Mouse (Mus musculus) intestine, postnatal 0 days (tissue): ENCODE results near the gene Mfsd13b. TPM values are rescaled to one million over a fixed set of nuclear protein-coding genes. Genes with fewer than 3 reads are reported as not detected.

Source experiments
- ATAC-seq: fragments of 200-750 bp; cut with Nextera tagmentation; 2 replicates; pipeline ENCODE4 v1.8.0; 2017; ENCODE audit warnings: mild to moderate bottlenecking, moderate TSS enrichment, moderate library complexity
- H3K27ac ChIP-seq: fragments of 300-500 bp; sonication (generic); 2 replicates; pipeline ENCODE4 v1.5.1; 2014; ENCODE audit warnings: mild to moderate bottlenecking, low read depth, low read length, moderate library complexity
- H3K27me3 ChIP-seq: fragments of 300-500 bp; sonication (generic); replicated peaks from 2 replicates; pipeline ENCODE4 v1.6.1; 2014; ENCODE audit warnings: low read length, mixed read lengths; ENCODE audit not compliant: control insufficient read depth, insufficient read depth
- H3K36me3 ChIP-seq: fragments of 300-500 bp; sonication (generic); 2 replicates; pipeline ENCODE4 v1.6.1; 2014; ENCODE audit warnings: mild to moderate bottlenecking, moderate library complexity; ENCODE audit not compliant: control insufficient read depth, insufficient read depth
- H3K4me1 ChIP-seq: fragments of 300-500 bp; sonication (generic); replicated peaks from 2 replicates; pipeline ENCODE4 v1.6.1; 2014; ENCODE audit warnings: antibody characterized with exemption, low read length, mixed read lengths; ENCODE audit not compliant: control insufficient read depth, insufficient read depth
- H3K4me2 ChIP-seq: fragments of 300-500 bp; sonication (generic); replicated peaks from 2 replicates; pipeline ENCODE4 v1.6.1; 2014; ENCODE audit warnings: low read depth, mild to moderate bottlenecking, moderate library complexity
- H3K4me3 ChIP-seq: fragments of 300-500 bp; sonication (generic); 2 replicates; pipeline ENCODE4 v1.5.1; 2014; ENCODE audit warnings: low read depth, low read length
- H3K9ac ChIP-seq: fragments of 300-500 bp; sonication (generic); 2 replicates; pipeline ENCODE4 v1.6.1; 2014; ENCODE audit warnings: mild to moderate bottlenecking, low read depth, low read length
- H3K9me3 ChIP-seq: fragments of 300-500 bp; sonication (generic); 2 replicates; pipeline ENCODE4 v1.6.1; 2016; ENCODE audit warnings: mixed run types; ENCODE audit not compliant: control insufficient read depth
- CTCF ChIP-seq: sonication (generic); IDR thresholded peaks from 2 replicates; pipeline ENCODE4 v1.5.1; 2016; ENCODE audit warnings: low read depth, mild to moderate bottlenecking, control low read depth, antibody characterized with exemption, moderate library complexity
- WGBS: fragments of 180-500 bp; shearing (Covaris S2); extraction: QIAGEN DNeasy Blood & Tissue Kit; methylation state at CpG from one replicate; pipeline ENCODE4 v1.1.7; 2014; 5-methylcytosine and 5-hydroxymethylcytosine counted together
- polyA plus RNA-seq: library from polyadenylated mRNA; unstranded; fragments of >200 nt; fragmentation: Nextera tagmentation; extraction: Ambion mirVana; gene quantifications from 2 replicates; pipeline ENCODE4 v1.2.1, GENCODE M21; 2015

The Mfsd13b gene
- polyA plus RNA-seq, 1 experiment from 2014 or later, result 1.4 TPM

GRCm38 (mm10) chr7:121034701-121035141 is 52.4 kb downstream of the Mfsd13b start:
- H3K9ac ChIP-seq, result peak overlapping the region; percentile 99
- no peak for TF ChIP-seq CTCF
- 0% methylated on average over 30 of the region's 63 CpGs for WGBS
- H3K4me2 ChIP-seq, result peak overlapping the region; percentile 88
- no peaks in the 10 kb centered on the region for H3K36me3 ChIP-seq
- ATAC-seq, result peak; percentile 77
- H3K9me3 ChIP-seq, result no peaks in the 10 kb centered on the region
- H3K4me3 ChIP-seq, result peak overlapping the region; percentile 99
- H3K27ac ChIP-seq, result peak overlapping the region; percentile 92
- H3K4me1 ChIP-seq, result peaks cover 7% of the 10 kb centered on the region
- no peaks in the 10 kb centered on the region for H3K27me3 ChIP-seq

- H3K27me3 ChIP-seq, result no peaks in the 10 kb centered on the region
- H3K4me3 ChIP-seq, result peak overlapping the region; percentile 99
- TF ChIP-seq CTCF, result no peak
- 0% methylated on average over 24 of the region's 24 CpGs for WGBS
- peak overlapping the region; percentile 88 for H3K4me2 ChIP-seq
- ATAC-seq, result no peak; the same call in 1 of the 2 replicates
- H3K9ac ChIP-seq, result peak overlapping the region; percentile 99
- no peaks in the 10 kb centered on the region for H3K9me3 ChIP-seq
- H3K4me1 ChIP-seq, result peaks cover 7% of the 10 kb centered on the region
- H3K36me3 ChIP-seq, result no peaks in the 10 kb centered on the region
- H3K27ac ChIP-seq, result peak overlapping the region; percentile 92
These were observed 52.9 kb downstream of the Mfsd13b start for GRCm38 (mm10) chr7:121035161-121035721.

GRCm38 (mm10) chr7:121040595-121040994 is 58.3 kb downstream of the Mfsd13b start:
- Histone ChIP-seq H3K4me1 (peaks cover 6% of the 10 kb centered on the region), H3K9ac (no peak overlapping the region), H3K27me3 (no peaks in the 10 kb centered on the region), H3K4me2 (no peak overlapping the region), H3K36me3 (no peaks in the 10 kb centered on the region), H3K27ac (no peak overlapping the region), H3K9me3 (no peaks in the 10 kb centered on the region), H3K4me3 (no peak overlapping the region)
- no peak for TF ChIP-seq CTCF
- no peak for ATAC-seq
- 74% methylated on average over 4 of the region's 4 CpGs for WGBS

GRCm38 (mm10) chr7:121041989-121042388 is 59.7 kb downstream of the Mfsd13b start:
- H3K9me3 ChIP-seq, result no peaks in the 10 kb centered on the region
- peaks cover 8% of the 10 kb centered on the region for H3K4me1 ChIP-seq
- no peak overlapping the region for H3K27ac ChIP-seq
- no peak for ATAC-seq
- H3K36me3 ChIP-seq, result no peaks in the 10 kb centered on the region
- WGBS, result 56% methylated on average over 1 of the region's 1 CpGs
- H3K4me2 ChIP-seq, result no peak overlapping the region
- no peak for TF ChIP-seq CTCF
- H3K9ac ChIP-seq, result no peak overlapping the region
- no peaks in the 10 kb centered on the region for H3K27me3 ChIP-seq
- H3K4me3 ChIP-seq, result no peak overlapping the region

- Histone ChIP-seq H3K4me3 (no peak overlapping the region), H3K4me1 (peaks cover 9% of the 10 kb centered on the region), H3K27me3 (no peaks in the 10 kb centered on the region), H3K9me3 (no peaks in the 10 kb centered on the region), H3K9ac (no peak overlapping the region), H3K36me3 (no peaks in the 10 kb centered on the region), H3K4me2 (no peak overlapping the region), H3K27ac (no peak overlapping the region)
- no peak for ATAC-seq
- WGBS, result 94% methylated on average over 3 of the region's 3 CpGs
- no peak for TF ChIP-seq CTCF
These were observed 60.7 kb downstream of the Mfsd13b start for GRCm38 (mm10) chr7:121043004-121043403.

GRCm38 (mm10) chr7:121043510-121043909 is 61.2 kb downstream of the Mfsd13b start:
- no peak overlapping the region for H3K27ac ChIP-seq
- no peak overlapping the region for H3K4me3 ChIP-seq
- no peak overlapping the region for H3K4me2 ChIP-seq
- no peaks in the 10 kb centered on the region for H3K36me3 ChIP-seq
- H3K9ac ChIP-seq, result no peak overlapping the region
- WGBS, result 82% methylated on average over 1 of the region's 1 CpGs
- TF ChIP-seq CTCF, result no peak
- H3K27me3 ChIP-seq, result no peaks in the 10 kb centered on the region
- H3K9me3 ChIP-seq, result no peaks in the 10 kb centered on the region
- peaks cover 9% of the 10 kb centered on the region for H3K4me1 ChIP-seq
- ATAC-seq, result no peak
